Mouse (Mus musculus): ENCODE results near the gene Gatd1. TPM values are rescaled to one million over a fixed set of nuclear protein-coding genes. Genes with fewer than 3 reads are reported as not detected.

Gene Gatd1
- polyA plus RNA-seq, 1 experiment from 2014 or later, result 49.2 TPM

DNA sequence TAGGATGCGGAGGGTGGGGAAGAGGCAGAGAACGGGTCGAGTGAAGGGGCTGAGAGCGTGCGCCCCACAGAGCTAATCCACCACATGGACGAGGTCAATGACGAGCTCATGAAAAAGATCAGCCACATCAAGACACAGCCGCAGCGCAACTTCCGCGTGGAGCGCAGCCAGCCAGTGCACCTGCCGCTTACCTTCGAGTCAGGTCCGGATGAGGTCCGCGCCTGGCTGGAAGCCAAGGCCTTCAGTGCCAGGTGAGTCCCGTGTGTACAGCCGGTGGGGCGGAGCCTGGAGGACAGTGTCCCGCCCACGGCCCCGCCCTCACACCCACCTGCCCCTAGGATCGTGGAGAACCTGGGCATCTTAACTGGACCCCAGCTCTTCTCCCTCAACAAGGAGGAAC lies 52.4 kb downstream of the Gatd1 start:
- ATAC-seq (replicated peaks; ENCODE audit: low FRiP score, low TSS enrichment, low read depth) (peak; percentile 62), DNase-seq (ENCODE audit: low spot score) (peak; percentile 67)
- no peak overlapping the region for H3K27ac ChIP-seq (ENCODE audit: low read depth)
- 0 out of 2 replicates have a peak, but pooled peaks cover 7% of the 10 kb centered on the region for H3K27me3 ChIP-seq (replicated peaks; ENCODE audit: control insufficient read depth, insufficient read depth, low read length)
- no peak overlapping the region for H3K9ac ChIP-seq (ENCODE audit: low read length)
- H3K4me2 ChIP-seq (ENCODE audit: low read length), result no peak overlapping the region
- H3K36me3 ChIP-seq (ENCODE audit: control insufficient read depth, insufficient read depth, low read length), result no peaks in the 10 kb centered on the region
- 15% methylated on average over 24 of the region's 24 CpGs for WGBS
- no peaks in the 10 kb centered on the region for H3K9me3 ChIP-seq (ENCODE audit: control insufficient read depth, low read length)
- H3K4me1 ChIP-seq (replicated peaks; ENCODE audit: control insufficient read depth, insufficient read depth, low read length), result no peaks in the 10 kb centered on the region
- no peak overlapping the region for H3K4me3 ChIP-seq (ENCODE audit: low read depth, low read length)

Other genes starting within 250 kb of the Gatd1 start
- 121 and 123 TPM in 2 replicates for gene Rnh1, start 241.3 kb downstream of the Gatd1 start, polyA plus RNA-seq (2014; fragmentation: Nextera tagmentation; extraction: Ambion mirVana)
- 72.6 and 96.6 TPM in 2 replicates for gene Hras, start 220.1 kb downstream of the Gatd1 start, polyA plus RNA-seq (2014; fragmentation: Nextera tagmentation; extraction: Ambion mirVana)
- gene Lrrc56, start 220.0 kb downstream of the Gatd1 start, polyA plus RNA-seq (2014; fragmentation: Nextera tagmentation; extraction: Ambion mirVana), result 3.9 and 4.9 TPM in 2 replicates
- gene Lmntd2, start 200.1 kb downstream of the Gatd1 start, polyA plus RNA-seq (2014; fragmentation: Nextera tagmentation; extraction: Ambion mirVana), result 2.7 and 2.8 TPM in 2 replicates
- 60.3 and 61.4 TPM in 2 replicates for gene Rassf7, start 198.3 kb downstream of the Gatd1 start, polyA plus RNA-seq (2014; fragmentation: Nextera tagmentation; extraction: Ambion mirVana)
- 73.3 and 80.7 TPM in 2 replicates for gene Phrf1, start 185.4 kb downstream of the Gatd1 start, polyA plus RNA-seq (2014; fragmentation: Nextera tagmentation; extraction: Ambion mirVana)
- gene Irf7, start 147.7 kb downstream of the Gatd1 start, polyA plus RNA-seq (2014; fragmentation: Nextera tagmentation; extraction: Ambion mirVana), result 2.7 and 3.1 TPM in 2 replicates
- 31.9 and 36.8 TPM in 2 replicates for gene Cdhr5, start 137.3 kb downstream of the Gatd1 start, polyA plus RNA-seq (2014; fragmentation: Nextera tagmentation; extraction: Ambion mirVana)
- gene Sct, start 135.0 kb downstream of the Gatd1 start, polyA plus RNA-seq (2014; fragmentation: Nextera tagmentation; extraction: Ambion mirVana), result 136 and 201 TPM in 2 replicates
- 0.39 and 0.93 TPM in 2 replicates for gene Drd4, start 122.1 kb downstream of the Gatd1 start, polyA plus RNA-seq (2014; fragmentation: Nextera tagmentation; extraction: Ambion mirVana)
- gene Deaf1, start 86.4 kb downstream of the Gatd1 start, polyA plus RNA-seq (2014; fragmentation: Nextera tagmentation; extraction: Ambion mirVana), result 86.2 and 90.9 TPM in 2 replicates
- 23.1 and 27.0 TPM in 2 replicates for gene Tmem80, start 86.4 kb downstream of the Gatd1 start, polyA plus RNA-seq (2014; fragmentation: Nextera tagmentation; extraction: Ambion mirVana)
- 49.4 and 61.2 TPM in 2 replicates for gene Eps8l2, start 75.3 kb downstream of the Gatd1 start, polyA plus RNA-seq (2014; fragmentation: Nextera tagmentation; extraction: Ambion mirVana)
- gene Taldo1, start 21.9 kb downstream of the Gatd1 start, polyA plus RNA-seq (2014; fragmentation: Nextera tagmentation; extraction: Ambion mirVana), result 339 and 344 TPM in 2 replicates
- gene Cend1, start 15.4 kb upstream of the Gatd1 start, polyA plus RNA-seq (2014; fragmentation: Nextera tagmentation; extraction: Ambion mirVana), result 1.5 and 1.8 TPM in 2 replicates
- 34.7 and 35.3 TPM in 2 replicates for gene Slc25a22, start 23.8 kb upstream of the Gatd1 start, polyA plus RNA-seq (2014; fragmentation: Nextera tagmentation; extraction: Ambion mirVana)
- 10.6 and 11.5 TPM in 2 replicates for gene Pidd1, start 29.9 kb upstream of the Gatd1 start, polyA plus RNA-seq (2014; fragmentation: Nextera tagmentation; extraction: Ambion mirVana)
- 1,554 and 1,709 TPM in 2 replicates for gene Rplp2, start 33.2 kb upstream of the Gatd1 start, polyA plus RNA-seq (2014; fragmentation: Nextera tagmentation; extraction: Ambion mirVana)
- 24.6 and 30.2 TPM in 2 replicates for gene Pnpla2, start 41.1 kb upstream of the Gatd1 start, polyA plus RNA-seq (2014; fragmentation: Nextera tagmentation; extraction: Ambion mirVana)
- gene Cracr2b, start 47.0 kb upstream of the Gatd1 start, polyA plus RNA-seq (2014; fragmentation: Nextera tagmentation; extraction: Ambion mirVana), result 13.8 and 14.0 TPM in 2 replicates
- 73.4 and 73.5 TPM in 2 replicates for gene Cd151, start 53.3 kb upstream of the Gatd1 start, polyA plus RNA-seq (2014; fragmentation: Nextera tagmentation; extraction: Ambion mirVana)
- gene Polr2l, start 61.0 kb upstream of the Gatd1 start, polyA plus RNA-seq (2014; fragmentation: Nextera tagmentation; extraction: Ambion mirVana), result 67.7 and 73.4 TPM in 2 replicates
- 75.1 and 83.9 TPM in 2 replicates for gene Tspan4, start 61.1 kb upstream of the Gatd1 start, polyA plus RNA-seq (2014; fragmentation: Nextera tagmentation; extraction: Ambion mirVana)
- 39.0 and 42.1 TPM in 2 replicates for gene Chid1, start 125.7 kb upstream of the Gatd1 start, polyA plus RNA-seq (2014; fragmentation: Nextera tagmentation; extraction: Ambion mirVana)
- gene Ap2a2, start 148.0 kb upstream of the Gatd1 start, polyA plus RNA-seq (2014; fragmentation: Nextera tagmentation; extraction: Ambion mirVana), result 70.0 and 77.7 TPM in 2 replicates
- 0.23 and 0.24 TPM in 2 replicates for gene Muc6, start 241.2 kb upstream of the Gatd1 start, polyA plus RNA-seq (2014; fragmentation: Nextera tagmentation; extraction: Ambion mirVana)

All from intestine, embryonic 14.5 days (tissue).